Mouse (Mus musculus) testis, adult 2 months (tissue): ENCODE data around the gene Ubac2.

Source experiments
- CTCF ChIP-seq: fragments of 200-500 bp; IDR thresholded peaks from 2 replicates; pipeline ENCODE4 v1.5.1; 2012; ENCODE audit warnings: low read depth, mild to moderate bottlenecking, inconsistent platforms, low read length, moderate library complexity; ENCODE audit not compliant: control insufficient read depth, insufficient read depth, insufficient replicate concordance
- POLR2A ChIP-seq: fragments of 200-500 bp; IDR thresholded peaks from 2 replicates; pipeline ENCODE4 v1.6.1; 2012; ENCODE audit warnings: low read depth, mild to moderate bottlenecking, inconsistent platforms, low read length, moderate library complexity; ENCODE audit not compliant: control insufficient read depth

- TF ChIP-seq CTCF (no peak), POLR2A (no peak)
Measured at GRCm38 (mm10) chr14:121961496-121962127, 83.2 kb downstream of the Ubac2 start.
